Mouse (Mus musculus): Measurements from ENCODE around the gene Iffo2. TPM values are rescaled to one million over a fixed set of nuclear protein-coding genes. Genes with fewer than 3 reads are reported as not detected.

The Iffo2 gene
- total RNA-seq, 1 experiment from 2014 or later = 3.7 TPM

DNA sequence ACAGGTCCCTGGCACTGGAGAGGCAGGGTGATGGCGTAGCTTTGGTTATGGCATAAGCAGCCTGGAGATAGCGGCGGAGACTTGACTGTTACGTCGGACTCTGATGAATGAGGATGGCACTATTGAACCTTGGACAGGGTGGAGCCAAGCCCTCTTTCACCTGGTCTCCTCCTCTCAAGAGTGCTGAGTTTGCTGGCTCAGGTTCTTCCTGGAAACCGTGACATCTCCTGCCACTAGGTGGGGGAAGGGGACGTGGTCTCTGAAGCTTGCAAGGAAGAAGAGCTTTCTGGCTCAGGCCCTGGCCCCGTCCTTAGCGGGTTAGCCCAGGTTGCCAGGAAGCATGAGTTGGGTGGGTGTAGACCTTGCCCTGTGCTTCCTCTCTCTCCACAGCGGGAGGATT is 99.8 kb downstream of the Iffo2 start:
- no peak for ATAC-seq (ENCODE audit: extremely low read depth, insufficient number of reproducible peaks, low FRiP score, poor library complexity, severe bottlenecking)

DNA sequence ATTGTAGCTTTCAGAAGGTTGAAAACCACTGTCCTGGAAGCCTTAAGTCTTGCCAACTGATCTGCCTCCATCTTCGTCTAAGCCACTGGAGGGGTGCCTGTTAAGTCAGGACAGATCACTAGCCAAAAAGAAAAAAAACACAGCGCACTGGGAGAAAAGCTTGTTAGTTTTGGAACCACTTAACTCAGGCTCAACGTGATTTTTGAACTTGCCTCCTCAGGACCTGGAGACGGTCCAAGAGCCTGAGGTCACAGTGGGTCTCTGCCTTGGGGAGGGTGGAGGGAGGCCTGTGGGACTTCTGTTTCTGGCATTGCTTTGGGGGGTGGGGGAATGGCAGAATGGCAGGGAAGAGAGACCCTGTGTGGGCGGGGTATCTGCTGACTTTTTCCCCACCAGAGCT is 100.8 kb downstream of the Iffo2 start:
- no peak for ATAC-seq (ENCODE audit: extremely low read depth, insufficient number of reproducible peaks, low FRiP score, poor library complexity, severe bottlenecking)

- no peak for ATAC-seq (ENCODE audit: extremely low read depth, insufficient number of reproducible peaks, low FRiP score, poor library complexity, severe bottlenecking)
These were observed 101.4 kb downstream of the Iffo2 start for GRCm38 (mm10) chr4:139631569-139632253.

- no peak for ATAC-seq (ENCODE audit: extremely low read depth, insufficient number of reproducible peaks, low FRiP score, poor library complexity, severe bottlenecking)
These were observed 101.9 kb downstream of the Iffo2 start for GRCm38 (mm10) chr4:139632254-139632580.

- ATAC-seq (ENCODE audit: extremely low read depth, insufficient number of reproducible peaks, low FRiP score, poor library complexity, severe bottlenecking) = 0 out of 2 replicates have a peak, but pooled peaks have one; percentile 29
These were observed 106.0 kb downstream of the Iffo2 start for GRCm38 (mm10) chr4:139636373-139636772.

DNA sequence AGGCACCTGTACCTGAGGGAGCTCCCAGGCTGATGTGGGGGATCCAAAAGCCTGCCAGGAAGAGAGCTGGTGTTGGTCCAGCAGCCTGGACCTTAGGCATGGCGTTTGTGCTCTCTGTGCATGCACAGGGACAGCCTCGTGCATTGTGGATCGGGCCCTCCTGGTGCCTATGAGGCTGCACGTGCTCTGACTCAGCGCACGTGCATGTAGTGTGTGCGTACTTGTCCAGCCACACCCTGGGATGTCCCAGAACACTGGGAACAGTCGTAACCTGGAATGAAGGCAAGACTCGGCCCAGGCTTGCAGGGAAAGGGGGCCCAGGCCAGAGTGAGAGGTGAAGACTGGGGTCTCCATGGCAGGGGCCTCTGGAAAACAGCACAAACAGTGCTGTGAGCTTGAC is 107.5 kb downstream of the Iffo2 start:
- no peak for ATAC-seq (ENCODE audit: extremely low read depth, insufficient number of reproducible peaks, low FRiP score, poor library complexity, severe bottlenecking)

GRCm38 (mm10) chr4:139638356-139638755 is 108.0 kb downstream of the Iffo2 start:
- ATAC-seq (ENCODE audit: extremely low read depth, insufficient number of reproducible peaks, low FRiP score, poor library complexity, severe bottlenecking) = no peak

DNA sequence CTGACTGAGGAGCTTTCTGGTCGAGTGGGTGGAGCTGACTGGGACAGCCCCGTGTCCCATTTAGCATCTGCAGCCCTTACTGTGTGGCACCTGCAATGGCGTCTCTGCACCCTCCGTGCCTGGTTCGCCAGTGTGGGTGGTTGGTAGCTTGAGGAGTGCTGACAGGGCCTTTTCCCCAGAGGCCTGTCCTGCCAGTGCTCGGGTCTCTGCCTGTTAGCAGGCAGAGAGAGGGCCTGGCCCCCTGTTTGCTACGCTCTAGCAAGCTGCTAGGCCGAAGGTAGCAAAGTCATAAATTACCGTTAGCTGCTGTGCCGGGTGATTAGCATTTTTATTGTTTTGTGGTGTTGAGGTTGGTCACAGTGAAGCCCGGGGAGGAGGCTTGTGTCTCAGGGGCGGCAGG is 109.5 kb downstream of the Iffo2 start:
- no peak for ATAC-seq (ENCODE audit: extremely low read depth, insufficient number of reproducible peaks, low FRiP score, poor library complexity, severe bottlenecking)

- ATAC-seq (ENCODE audit: extremely low read depth, insufficient number of reproducible peaks, low FRiP score, poor library complexity, severe bottlenecking) = no peak
These were observed 110.0 kb downstream of the Iffo2 start for GRCm38 (mm10) chr4:139640333-139640732.

DNA sequence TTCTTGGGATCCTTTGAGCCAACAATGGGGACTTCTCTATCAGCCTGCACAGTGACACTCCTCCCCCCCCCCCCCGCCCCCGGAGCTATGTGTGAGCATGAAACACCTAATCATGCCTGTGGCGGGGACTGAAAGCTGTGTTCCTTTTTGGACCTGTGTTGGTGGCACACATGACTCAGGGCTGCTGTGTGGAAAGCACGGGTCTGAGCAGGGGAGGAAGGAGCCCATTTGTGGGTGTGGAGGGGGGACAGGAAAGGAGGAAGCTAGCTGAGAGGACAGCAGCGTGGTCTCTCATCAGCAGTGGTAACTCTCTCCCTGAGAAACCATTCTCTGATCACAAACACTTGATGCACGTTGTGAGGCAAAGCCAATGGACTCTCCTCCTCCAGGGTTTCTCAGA is 110.4 kb downstream of the Iffo2 start:
- ATAC-seq (ENCODE audit: extremely low read depth, insufficient number of reproducible peaks, low FRiP score, poor library complexity, severe bottlenecking) = peak; percentile 10; the same call in 1 of the 2 replicates

DNA sequence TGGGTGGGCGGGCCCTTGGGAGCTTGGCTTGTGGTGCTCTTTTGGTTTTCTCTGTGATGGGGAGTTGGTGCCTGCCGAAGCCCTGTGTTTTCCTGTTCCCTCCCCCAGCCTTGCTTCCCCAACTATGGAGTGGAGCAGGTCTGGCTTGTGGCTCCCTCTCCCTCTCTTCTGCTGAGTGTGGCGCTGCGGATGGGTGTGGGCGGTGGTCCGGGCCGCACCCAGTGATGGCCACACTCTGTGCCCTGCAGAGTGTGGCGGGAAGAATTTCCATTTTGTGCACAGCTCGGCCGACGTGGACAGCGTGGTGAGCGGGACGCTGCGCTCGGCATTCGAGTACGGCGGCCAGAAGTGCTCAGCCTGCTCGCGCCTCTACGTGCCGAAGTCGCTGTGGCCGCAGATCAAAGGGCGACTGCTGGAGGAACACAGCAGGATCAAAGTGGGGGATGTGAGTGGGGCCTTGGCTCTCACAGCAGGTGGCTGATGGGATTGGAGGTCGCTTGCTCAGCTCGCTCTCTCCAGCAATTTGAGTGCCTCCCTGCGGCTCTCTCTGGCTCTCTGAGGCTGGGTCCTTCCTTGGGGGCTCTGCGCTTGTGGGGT is 111.6 kb downstream of the Iffo2 start:
- ATAC-seq (ENCODE audit: extremely low read depth, insufficient number of reproducible peaks, low FRiP score, poor library complexity, severe bottlenecking) = no peak

GRCm38 (mm10) chr4:139643972-139644371 is 113.6 kb downstream of the Iffo2 start:
- ATAC-seq (ENCODE audit: extremely low read depth, insufficient number of reproducible peaks, low FRiP score, poor library complexity, severe bottlenecking) = peak; percentile 42; the same call in 1 of the 2 replicates

DNA sequence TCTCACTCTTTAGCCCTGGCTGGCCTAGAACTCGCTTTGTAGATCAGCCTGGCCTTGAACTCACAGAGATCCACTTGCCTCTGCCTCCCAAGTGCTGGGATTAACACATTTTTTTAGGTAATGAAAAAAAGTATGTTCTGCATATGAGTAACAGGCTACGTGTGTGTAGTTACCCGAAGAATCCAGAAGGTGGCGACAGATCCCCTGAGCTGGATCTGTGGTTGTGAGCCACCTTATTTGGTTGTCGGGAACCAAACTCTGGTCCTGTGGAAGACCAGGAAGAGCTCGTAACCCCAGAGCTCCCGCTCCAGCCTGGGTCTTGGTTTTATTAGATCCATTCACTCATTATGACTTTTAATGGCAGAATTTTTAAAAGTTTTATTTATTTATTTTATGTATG is 116.6 kb downstream of the Iffo2 start:
- ATAC-seq (ENCODE audit: extremely low read depth, insufficient number of reproducible peaks, low FRiP score, poor library complexity, severe bottlenecking) = no peak

DNA sequence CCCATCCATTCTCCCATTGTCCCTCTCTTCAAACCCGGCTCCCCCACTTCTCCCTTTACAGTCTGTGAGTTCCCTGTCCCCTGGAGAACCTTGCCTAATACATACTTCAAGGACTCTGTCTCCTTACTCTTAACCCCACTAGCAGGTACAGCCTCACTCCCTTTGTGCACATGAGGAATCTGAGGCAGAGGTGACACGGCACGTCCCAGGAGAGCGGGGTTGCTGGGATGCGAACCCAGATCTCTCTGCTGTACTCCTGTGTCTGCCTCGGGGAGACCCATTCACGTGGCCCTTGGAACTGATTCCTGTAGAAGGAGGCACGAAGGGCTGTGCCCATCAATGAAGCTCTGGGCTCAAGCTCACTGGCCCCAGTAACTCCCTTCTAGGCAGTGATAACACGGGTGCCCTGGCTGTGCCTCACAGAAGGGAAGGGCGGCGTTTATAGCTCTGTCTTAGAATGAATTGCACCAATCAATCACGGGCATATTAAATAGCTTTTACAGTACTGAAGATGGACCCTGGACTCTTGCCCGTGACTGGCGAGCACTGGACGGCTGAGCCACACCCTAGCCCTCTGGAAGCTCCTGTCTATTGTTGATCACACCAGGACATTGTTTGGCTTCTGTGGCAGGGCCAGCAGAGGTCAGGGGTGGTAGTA is 119.9 kb downstream of the Iffo2 start:
- no peak for ATAC-seq (ENCODE audit: extremely low read depth, insufficient number of reproducible peaks, low FRiP score, poor library complexity, severe bottlenecking)

GRCm38 (mm10) chr4:139650907-139651306 is 120.6 kb downstream of the Iffo2 start:
- no peak for ATAC-seq (ENCODE audit: extremely low read depth, insufficient number of reproducible peaks, low FRiP score, poor library complexity, severe bottlenecking)

DNA sequence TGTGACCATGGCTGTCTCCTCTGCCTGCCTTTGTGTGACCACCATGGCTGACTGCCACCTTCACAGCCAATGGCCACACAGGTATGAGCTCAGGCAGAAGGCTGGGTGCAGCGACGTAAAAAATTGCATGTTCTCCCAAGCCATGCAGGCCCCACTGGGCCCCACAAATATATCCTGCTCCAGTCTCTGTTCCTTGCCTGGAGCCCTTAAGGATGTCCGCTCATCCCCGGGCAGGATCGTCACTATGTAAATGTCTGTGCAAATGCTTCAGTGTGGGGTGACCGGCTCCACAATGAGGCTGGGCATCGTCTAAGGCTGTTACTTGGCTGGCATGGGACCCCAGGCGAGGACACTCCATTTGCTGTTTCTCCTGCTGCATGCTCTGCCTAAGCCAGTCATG is 122.9 kb downstream of the Iffo2 start, which contains the start of gene Tas1r2:
Tas1r2 (plus strand) TSS at position 301 of the 400 bp plus-strand sequence.
- no peak for ATAC-seq (ENCODE audit: extremely low read depth, insufficient number of reproducible peaks, low FRiP score, poor library complexity, severe bottlenecking)

- ATAC-seq (ENCODE audit: extremely low read depth, insufficient number of reproducible peaks, low FRiP score, poor library complexity, severe bottlenecking) = no peak
These were observed 131.5 kb downstream of the Iffo2 start for GRCm38 (mm10) chr4:139661897-139662296.

DNA sequence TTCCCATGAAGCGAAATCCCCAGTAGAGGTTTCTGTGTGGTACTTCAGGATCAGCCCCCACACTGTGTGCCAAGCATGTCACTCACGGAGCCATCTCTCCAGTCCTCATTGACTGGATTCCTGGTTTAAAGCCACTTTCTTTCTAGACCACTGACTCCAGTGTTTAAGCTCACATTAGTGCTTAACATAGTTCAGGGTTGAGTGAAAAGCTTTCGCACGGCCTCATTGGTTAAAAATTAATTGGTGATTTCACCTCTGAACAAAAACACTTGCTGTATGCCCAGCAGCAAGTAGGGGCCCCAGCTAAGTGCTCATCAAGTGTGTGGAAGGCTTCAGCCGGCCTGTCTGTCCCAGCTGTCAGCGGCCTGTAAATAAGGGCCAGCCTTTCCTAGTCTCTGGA is 137.3 kb downstream of the Iffo2 start:
- no peak for ATAC-seq (ENCODE audit: extremely low read depth, insufficient number of reproducible peaks, low FRiP score, poor library complexity, severe bottlenecking)

DNA sequence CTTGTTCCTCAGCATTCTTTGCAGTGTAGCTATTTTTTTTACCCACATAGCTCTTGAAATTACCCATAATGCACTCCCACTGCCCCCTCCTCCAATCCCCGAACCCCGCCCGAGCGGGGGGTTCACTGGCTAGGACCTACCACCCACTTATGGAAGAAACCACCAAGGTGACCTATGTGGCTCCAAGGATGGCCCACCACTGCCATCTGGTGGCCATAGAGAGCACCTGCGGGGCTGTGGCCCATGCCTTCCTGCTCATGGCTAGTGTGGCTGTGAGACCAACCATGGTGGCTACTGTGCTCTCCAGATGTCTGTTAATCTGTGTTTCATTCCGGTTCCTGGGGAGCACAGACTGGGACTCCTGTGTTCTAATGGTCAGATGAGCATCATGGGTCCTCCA is 139.5 kb downstream of the Iffo2 start:
- ATAC-seq (ENCODE audit: extremely low read depth, insufficient number of reproducible peaks, low FRiP score, poor library complexity, severe bottlenecking) = peak; percentile 58

Measured in neutrophil, adult 5-6 weeks (primary cell).